Mouse (Mus musculus): Measurements from ENCODE around the gene Napsa. TPM values are rescaled to one million over a fixed set of nuclear protein-coding genes. Genes with fewer than 3 reads are reported as not detected.
A peak's percentile ranks its signal among the peaks of the same experiment; 100 is the strongest.

Napsa gene
- total RNA-seq, 2 experiments from 2014 or later, result 0.37 TPM; not detected in 1

DNA sequence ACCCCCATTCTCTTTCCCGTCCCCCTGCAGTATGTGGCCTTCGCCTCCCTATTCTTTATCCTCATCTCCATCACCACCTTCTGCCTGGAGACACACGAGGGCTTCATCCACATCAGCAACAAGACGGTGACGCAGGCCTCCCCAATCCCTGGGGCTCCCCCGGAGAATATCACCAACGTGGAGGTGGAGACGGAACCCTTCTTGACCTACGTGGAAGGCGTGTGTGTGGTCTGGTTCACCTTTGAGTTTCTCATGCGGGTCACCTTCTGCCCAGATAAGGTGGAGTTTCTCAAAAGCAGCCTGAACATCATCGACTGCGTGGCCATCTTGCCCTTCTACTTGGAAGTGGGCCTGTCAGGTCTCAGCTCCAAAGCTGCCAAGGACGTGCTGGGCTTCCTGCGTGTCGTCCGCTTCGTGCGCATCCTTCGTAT lies 23.0 kb downstream of the Napsa start:
- DNase-seq (ENCODE audit: low spot score in 2 of 2), result no peak

DNA sequence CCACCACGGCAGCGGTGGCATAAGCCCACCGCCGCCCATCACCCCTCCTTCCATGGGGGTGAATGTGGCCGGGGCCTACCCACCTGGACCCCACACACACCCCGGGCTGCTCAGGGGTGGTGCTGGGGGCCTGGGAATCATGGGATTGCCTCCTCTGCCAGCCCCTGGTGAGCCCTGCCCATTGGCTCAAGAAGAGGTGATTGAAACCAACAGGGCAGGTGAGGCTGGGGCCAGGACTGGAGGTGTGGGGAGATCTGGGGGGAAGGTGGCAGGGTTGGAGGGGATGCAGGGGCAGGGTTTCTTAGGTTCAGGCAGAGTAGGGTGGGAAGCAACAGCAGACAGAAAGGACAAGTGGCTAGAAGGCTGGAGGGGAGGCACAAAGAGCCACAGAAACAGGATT lies 23.9 kb downstream of the Napsa start:
- DNase-seq (ENCODE audit: low spot score in 2 of 2), result no peak

GRCm38 (mm10) chr7:44596996-44597538 lies 24.9 kb downstream of the Napsa start:
- no peak for DNase-seq (ENCODE audit: low spot score in 2 of 2)

DNA sequence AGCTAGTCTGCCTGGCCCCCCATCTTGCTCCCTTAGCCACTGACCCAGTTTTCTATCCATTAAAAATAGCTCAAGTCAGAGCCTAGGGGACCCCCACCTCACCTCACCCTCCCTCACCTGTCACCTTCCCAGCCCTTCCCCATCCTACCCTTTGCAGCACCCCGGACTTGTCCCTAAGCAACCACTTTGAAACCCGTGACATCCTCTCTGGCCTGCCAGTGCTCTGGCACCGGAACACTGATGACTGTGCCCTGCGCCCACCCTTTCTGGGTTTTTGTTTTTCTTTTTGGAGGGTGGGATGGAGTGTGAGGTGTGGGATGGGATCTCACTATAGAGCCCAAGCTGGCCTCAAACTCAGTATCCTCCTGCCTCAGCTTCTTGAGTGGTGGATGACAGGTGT lies 25.5 kb downstream of the Napsa start:
- DNase-seq (ENCODE audit: low spot score in 2 of 2), result no peak

DNA sequence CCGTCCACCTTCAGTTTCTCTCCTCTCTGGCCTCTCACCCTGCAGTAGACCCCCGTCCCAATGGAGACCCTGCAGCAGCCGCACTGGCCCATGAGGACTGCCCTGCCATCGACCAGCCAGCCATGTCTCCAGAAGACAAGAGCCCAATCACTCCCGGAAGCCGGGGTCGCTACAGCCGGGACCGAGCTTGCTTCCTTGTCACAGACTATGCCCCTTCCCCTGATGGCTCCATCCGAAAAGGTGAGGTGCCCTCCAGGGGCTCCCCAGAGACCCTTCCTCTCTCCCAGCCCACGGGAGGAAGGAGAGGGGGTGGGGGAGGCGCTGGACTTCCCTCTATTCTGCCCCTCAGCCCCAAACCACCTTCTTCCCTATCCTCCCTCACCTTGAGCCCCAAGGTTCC lies 26.2 kb downstream of the Napsa start:
- no peak for DNase-seq (ENCODE audit: low spot score in 2 of 2)

DNA sequence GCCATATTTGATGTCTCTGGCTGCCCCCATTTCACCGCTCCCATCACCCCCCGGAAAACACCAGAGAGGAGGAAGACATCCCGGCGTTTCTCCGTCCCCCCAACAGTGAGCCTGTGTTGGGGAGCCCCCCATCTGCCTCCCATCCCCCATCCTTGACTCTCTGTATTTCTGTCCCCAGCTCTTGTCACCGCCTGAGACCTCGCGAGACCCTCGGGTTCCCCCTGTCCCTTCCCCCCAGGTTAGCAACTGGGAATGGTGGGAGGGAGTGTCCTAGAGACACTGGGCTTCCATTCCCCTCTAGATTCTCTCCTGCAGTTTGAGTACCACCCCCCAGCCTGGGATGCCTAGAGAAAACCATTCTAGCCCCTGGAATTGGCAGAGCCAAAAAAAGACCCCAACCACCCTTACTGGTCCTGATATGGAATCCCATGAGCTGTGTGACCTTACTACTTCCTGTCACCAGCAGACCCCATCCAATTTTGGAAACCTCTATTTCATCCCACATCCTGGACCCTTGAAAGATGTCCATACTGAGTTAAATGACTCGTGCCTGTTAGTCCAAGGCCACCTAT lies 28.6 kb downstream of the Napsa start:
- no peak for DNase-seq (ENCODE audit: low spot score in 2 of 2)

GRCm38 (mm10) chr7:44601646-44602045 lies 29.5 kb downstream of the Napsa start:
- no peak for DNase-seq (ENCODE audit: low spot score in 2 of 2)

DNA sequence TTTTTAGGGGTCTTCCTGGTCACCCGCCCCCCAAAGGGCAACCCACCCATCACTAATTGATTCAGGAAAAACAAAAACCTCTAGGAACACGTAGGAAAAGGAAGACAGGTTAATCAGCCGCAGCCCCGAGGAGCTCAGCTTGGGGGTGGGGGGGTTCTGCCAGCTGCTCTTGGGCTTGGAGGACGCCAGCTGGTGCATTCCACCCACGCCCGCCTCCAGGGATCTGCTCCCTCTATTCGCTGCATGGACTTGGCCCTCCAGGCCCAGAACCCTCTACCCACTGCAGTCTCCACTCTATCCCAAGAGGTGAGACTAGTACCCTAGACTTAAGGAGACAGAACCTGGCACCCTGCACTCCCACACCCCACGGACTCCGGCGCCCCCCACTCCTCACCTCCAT lies 30.3 kb downstream of the Napsa start:
- peak; percentile 85 to 91 for DNase-seq (ENCODE audit: low spot score in 2 of 2)

DNA sequence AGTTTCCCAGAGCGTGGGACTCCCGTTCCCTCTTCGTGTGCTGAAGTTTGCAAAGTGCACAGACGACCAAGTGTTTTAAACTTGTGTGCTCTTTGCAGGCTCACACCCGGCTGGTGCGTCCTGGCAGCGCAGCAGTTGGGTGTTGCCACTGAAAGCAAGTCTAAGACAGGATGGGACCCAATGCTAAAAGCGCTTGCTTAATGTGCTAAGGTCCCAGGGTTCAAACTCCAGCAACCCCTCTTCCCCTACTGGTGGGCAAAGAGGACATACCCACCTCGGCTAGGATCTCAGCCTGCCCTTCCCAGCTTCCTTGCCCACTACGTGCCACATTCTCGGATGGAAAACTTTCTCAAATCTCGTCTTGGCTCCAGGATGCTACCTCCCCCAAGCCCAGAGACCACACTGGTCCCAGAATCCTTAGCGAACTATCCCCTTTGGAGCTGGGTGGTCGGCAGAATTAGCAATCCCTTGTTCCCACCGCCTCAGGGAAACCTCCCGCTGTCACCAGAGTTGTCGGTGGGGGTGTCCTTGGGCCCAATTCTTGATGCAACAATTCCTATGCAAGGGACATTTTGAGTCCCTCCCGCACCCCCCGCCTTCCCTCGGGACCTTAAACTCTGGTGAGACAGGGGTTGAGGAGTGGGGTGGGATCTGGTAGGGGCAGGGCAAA lies 31.1 kb downstream of the Napsa start:
- no peak for DNase-seq (ENCODE audit: low spot score in 2 of 2)

DNA sequence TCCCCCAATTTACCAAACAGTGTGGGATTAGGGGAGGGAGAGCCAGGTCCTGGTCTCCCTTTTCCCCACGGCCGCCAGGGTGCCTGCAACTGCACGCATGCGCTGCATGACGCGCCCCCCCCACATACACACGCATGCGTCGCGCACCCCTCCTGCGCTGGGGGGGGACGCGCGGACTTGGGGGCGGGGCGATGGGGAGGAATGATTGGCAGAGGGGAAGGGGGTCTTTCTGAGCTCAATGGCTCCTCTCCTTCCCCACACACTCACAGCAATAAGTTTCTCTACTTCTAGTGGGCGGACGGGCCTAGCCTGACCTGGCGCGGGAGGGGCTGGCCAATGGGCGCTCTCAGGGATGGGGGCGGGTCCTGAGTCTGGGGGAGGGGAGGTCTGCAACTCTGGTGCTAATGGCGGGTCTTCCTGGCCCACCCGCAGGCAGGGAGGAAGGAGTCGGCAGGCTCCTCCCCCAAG lies 32.0 kb downstream of the Napsa start:
- peak in 1 of 2 experiments; percentile 38 for DNase-seq (ENCODE audit: low spot score in 2 of 2)

DNA sequence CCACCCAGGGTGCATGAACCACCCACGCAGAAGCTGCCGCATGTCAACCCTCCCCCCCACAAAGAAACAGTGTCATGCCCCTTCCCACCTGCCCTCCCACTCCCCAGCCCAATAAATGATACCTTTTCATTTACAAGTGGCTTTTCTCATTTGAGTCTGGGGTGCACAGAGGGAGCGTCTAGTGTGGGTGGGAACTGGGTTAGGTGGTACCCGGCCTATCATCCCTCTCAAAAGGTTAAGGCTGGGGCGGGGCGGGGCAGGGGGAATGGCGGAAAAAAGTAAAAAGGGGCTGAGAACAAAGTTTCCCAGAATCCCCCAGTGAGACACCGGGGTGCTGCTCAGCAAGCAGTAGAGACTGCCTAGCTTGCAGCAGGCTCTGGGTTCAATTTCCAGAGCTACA lies 32.4 kb downstream of the Napsa start:
- DNase-seq (ENCODE audit: low spot score in 2 of 2), result no peak

- no peak for DNase-seq (ENCODE audit: low spot score in 2 of 2)
These were observed 33.3 kb downstream of the Napsa start for GRCm38 (mm10) chr7:44605436-44605835.

GRCm38 (mm10) chr7:44606171-44606901 lies 34.2 kb downstream of the Napsa start:
- DNase-seq (ENCODE audit: low spot score in 2 of 2), result peak; percentile 62 to 74

DNA sequence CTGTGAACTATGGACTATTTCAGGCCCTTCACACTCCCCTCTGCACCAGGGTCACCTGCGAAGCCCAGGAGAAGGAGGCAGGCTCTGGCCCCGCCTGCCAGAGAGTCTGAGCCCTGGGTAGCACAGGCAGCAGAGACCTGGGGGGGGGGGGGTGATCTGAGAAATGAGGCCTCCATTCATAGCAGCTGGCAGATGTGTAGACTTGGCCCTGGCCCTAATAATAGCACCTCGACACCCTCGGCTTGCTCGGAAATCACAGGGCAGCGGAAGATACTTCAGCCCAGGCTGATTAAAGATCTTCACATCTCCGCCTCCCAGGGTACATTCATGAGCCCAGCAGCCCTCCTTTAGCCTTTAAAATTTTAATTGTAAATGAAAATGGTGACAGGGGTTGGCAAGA lies 40.0 kb downstream of the Napsa start:
- no peak for DNase-seq (ENCODE audit: low spot score in 2 of 2)

DNA sequence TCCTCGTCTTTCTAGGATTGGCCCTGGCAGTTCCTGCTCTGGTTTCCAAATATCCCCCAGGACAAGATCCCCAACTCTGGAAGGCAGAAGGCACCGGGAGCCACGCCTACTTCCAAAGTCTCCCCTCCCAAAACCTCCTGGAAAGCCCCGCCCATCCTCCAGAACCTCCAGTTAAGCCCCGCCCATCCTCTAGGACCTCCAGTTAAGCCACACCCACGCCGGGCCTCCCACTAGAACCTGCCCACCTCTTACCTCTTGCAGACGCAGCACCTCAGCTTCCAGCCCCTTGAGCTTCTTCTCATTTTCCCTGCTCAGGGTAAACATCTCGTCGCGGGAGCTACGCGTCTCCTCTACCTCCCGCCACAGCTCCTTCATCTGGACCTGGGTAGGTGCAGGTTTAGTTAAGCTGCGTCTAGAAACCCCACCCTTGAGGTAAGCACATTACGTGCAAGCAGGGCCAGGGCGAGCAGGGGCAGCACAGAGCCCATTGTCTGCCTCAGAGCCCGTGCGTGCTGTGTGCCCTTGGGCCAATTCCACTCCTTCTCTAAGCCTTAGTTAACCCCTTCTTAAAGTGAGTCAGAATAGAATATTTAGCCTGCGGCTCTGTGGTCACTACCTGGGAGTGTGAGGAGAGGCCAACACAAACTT lies 42.0 kb downstream of the Napsa start:
- no peak for DNase-seq (ENCODE audit: low spot score in 2 of 2)

DNA sequence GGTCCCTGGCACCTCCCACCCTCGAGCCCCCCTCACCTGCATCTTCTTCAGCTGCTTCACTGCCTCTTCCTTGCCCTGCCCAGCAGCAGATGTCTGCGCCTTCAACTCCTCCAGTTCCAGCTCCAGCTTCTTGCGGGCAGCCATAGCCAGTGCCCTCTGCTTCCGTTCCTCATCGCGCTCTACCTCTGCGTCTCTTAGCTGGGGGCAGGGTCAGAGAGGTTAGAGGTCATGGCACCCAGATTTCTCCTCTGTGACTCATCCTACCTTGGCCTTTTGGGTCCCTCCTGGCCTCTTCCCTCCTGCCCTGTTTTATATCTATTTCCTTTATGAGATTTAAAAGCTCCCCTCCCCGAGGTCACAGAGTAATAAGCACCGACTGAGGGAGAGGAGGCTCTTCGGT lies 43.1 kb downstream of the Napsa start:
- DNase-seq (ENCODE audit: low spot score in 2 of 2), result no peak

GRCm38 (mm10) chr7:44615987-44616386 lies 43.8 kb downstream of the Napsa start:
- no peak for DNase-seq (ENCODE audit: low spot score in 2 of 2)

DNA sequence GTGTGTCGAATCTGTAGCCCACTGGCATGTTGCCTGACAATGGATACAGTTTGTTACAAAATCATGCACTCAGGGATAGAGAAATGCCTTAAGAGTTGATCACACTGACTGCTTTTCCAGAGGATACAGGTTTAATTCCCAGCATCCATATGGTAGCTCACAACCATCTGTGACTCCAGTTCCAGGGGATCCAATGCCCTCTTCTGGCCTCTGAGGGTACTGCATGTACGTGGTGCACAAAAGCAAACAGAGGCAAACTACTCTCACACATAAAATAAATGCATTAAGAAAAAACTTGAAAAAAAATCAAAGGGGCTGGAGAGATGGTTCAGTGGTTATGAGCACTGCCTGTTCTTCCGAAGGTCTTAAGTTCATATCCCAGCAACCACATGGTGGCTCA lies 44.9 kb downstream of the Napsa start:
- DNase-seq (ENCODE audit: low spot score in 2 of 2), result no peak

- no peak for DNase-seq (ENCODE audit: low spot score in 2 of 2)
These were observed 51.7 kb downstream of the Napsa start for GRCm38 (mm10) chr7:44623714-44624542.

DNA sequence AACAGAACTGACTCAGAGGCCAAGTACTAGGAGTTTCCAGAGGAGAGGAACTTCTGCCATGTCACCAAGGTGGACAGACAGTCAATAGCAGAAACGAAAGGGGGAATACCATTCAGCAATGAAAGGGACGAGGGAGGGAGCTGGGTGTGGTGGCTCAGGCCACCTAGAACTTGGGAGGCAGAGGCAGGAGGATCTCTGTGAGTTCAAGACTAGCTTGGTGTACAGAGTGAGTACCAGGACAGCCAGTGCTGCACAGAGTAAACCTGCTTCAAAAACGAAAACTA lies 52.3 kb downstream of the Napsa start:
- DNase-seq (ENCODE audit: low spot score in 2 of 2), result no peak

GRCm38 (mm10) chr7:44624828-44625227 lies 52.6 kb downstream of the Napsa start:
- no peak for DNase-seq (ENCODE audit: low spot score in 2 of 2)

Measured in left cerebral cortex, adult 18-20 months (tissue).